Mouse (Mus musculus): ENCODE data around the gene Trim26.

Gene Trim26

DNA sequence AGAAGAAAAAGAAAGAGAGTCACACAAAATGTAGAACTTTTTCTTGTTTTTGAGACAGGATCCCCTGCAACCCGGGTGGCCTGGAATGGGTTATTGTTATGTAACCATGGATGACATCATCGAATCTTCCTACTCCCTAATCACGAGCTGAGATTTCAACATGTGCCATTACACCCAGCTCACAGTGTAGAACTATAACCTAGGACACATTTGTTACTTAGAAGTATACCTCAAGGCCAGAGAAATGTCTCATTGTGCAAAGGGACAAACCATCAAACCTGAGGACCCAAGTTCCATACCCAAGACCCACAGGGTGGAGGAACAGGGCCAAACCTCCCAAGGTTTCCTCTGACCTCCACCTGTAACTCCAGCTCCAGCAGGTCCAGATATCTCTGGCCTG, 66.7 kb downstream of the Trim26 start:
- no peak for DNase-seq

- DNase-seq = no peak
These were observed 71.3 kb downstream of the Trim26 start for GRCm38 (mm10) chr17:36908235-36908634.

Measured in cerebellum, adult 8-10 months (tissue).